Mouse (Mus musculus): ENCODE data around the gene Bpifb2. TPM values are rescaled to one million over a fixed set of nuclear protein-coding genes. Genes with fewer than 3 reads are reported as not detected.

Bpifb2 gene
- total and polyA plus RNA-seq, 3 experiments: not detected

DNA sequence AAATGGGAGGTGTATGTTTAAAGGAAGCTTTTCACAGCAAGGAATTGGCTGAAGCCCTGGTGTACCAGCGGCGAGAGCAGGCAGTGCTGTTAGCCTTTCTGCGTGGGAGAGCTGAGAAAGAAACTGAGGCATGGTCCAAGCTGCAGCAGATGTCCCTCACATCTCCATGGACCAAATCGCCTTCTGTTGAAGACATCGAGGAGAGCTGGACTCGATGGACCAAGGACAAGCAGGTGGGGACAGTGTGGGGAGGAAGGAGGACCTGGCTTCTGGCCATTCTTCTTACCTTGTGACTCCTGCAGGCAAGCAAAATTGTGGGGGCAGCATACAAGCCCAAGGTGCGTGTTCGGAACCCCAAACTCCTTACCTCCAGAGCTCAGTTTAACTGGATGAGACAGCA, 32.0 kb upstream of the Bpifb2 start:
- Histone ChIP-seq H3K9ac (ENCODE audit: control insufficient read depth, low read depth, low read length, poor library complexity, severe bottlenecking) (no peak overlapping the region), H3K9me3 (replicated peaks; ENCODE audit: insufficient read depth, low read length) (no peaks in the 10 kb centered on the region), H3K4me1 (ENCODE audit: control insufficient read depth in 1 of 2, insufficient read depth in 2 of 2, low read length in 2 of 2) (no peaks in the 10 kb centered on the region), H3K27me3 (ENCODE audit: control insufficient read depth in 1 of 2, insufficient read depth in 2 of 2, low read length in 2 of 2) (no peaks in the 10 kb centered on the region), H3K36me3 (ENCODE audit: control insufficient read depth in 1 of 2, insufficient read depth in 2 of 2, low read length in 2 of 2) (no peaks in the 10 kb centered on the region), H3K27ac (ENCODE audit: control insufficient read depth, low read depth, low read length) (no peak overlapping the region), H3K4me3 (ENCODE audit: control insufficient read depth in 1 of 2, insufficient read depth in 1 of 2, low read depth in 2 of 2, low read length in 2 of 2) (no peak overlapping the region), H3K79me2 (ENCODE audit: control insufficient read depth, insufficient read depth, low read length, poor library complexity) (no peaks in the 10 kb centered on the region)
- no peak for DNase-seq (ENCODE audit: low read depth, low spot score)
- TF ChIP-seq UBTF (IDR thresholded peaks at IDR 0.05; ENCODE audit: borderline replicate concordance, insufficient read depth, low read depth, low read length): no peak
- no peak for TF ChIP-seq ZNF384 (IDR thresholded peaks at IDR 0.05; ENCODE audit: low read depth, low read length)
- no peak for TF ChIP-seq USF2 (IDR thresholded peaks at IDR 0.05; ENCODE audit: borderline replicate concordance in 1 of 2, insufficient read depth in 1 of 2, low read depth in 1 of 2, low read length in 2 of 2)
- TF ChIP-seq CHD2 (IDR thresholded peaks at IDR 0.05; ENCODE audit: low read length): no peak
- TF ChIP-seq ZC3H11A (IDR thresholded peaks at IDR 0.05; ENCODE audit: low read depth, low read length): no peak
- no peak for TF ChIP-seq ELF1 (IDR thresholded peaks at IDR 0.05; ENCODE audit: low read depth, low read length)
- TF ChIP-seq MEF2A (IDR thresholded peaks at IDR 0.05; ENCODE audit: extremely low read depth, insufficient replicate concordance, low read depth, low read length, poor library complexity, severe bottlenecking): no peak
- TF ChIP-seq GATA1 (IDR thresholded peaks at IDR 0.05; ENCODE audit: low read depth, low read length): no peak
- no peak for TF ChIP-seq GABPA (IDR thresholded peaks at IDR 0.05; ENCODE audit: low read depth, low read length)
- TF ChIP-seq RAD21 (IDR thresholded peaks at IDR 0.05; ENCODE audit: low read depth, low read length): no peak
- no peak for TF ChIP-seq RCOR1 (IDR thresholded peaks at IDR 0.05; ENCODE audit: low read depth, low read length)
- TF ChIP-seq ZKSCAN1 (IDR thresholded peaks at IDR 0.05; ENCODE audit: low read depth, low read length): no peak
- TF ChIP-seq BHLHE40 (IDR thresholded peaks at IDR 0.05; ENCODE audit: borderline replicate concordance, low read depth, low read length): no peak
- no peak for TF ChIP-seq MXI1 (IDR thresholded peaks at IDR 0.05; ENCODE audit: low read depth, low read length)
- no peak for TF ChIP-seq MAZ (IDR thresholded peaks at IDR 0.05; ENCODE audit: low read depth, low read length)
- TF ChIP-seq SIN3A (IDR thresholded peaks at IDR 0.05; ENCODE audit: low read length): no peak
- TF ChIP-seq POLR2AphosphoS2 (IDR thresholded peaks at IDR 0.05; ENCODE audit: low read length): no peak
- no peak for TF ChIP-seq KAT2A (conservative IDR thresholded peaks at IDR 0.05; ENCODE audit: low read depth, low read length)
- TF ChIP-seq SMC3 (IDR thresholded peaks at IDR 0.05; ENCODE audit: low read depth, low read length): no peak
- TF ChIP-seq TBP (IDR thresholded peaks at IDR 0.05; ENCODE audit: low read depth, low read length): no peak

DNA sequence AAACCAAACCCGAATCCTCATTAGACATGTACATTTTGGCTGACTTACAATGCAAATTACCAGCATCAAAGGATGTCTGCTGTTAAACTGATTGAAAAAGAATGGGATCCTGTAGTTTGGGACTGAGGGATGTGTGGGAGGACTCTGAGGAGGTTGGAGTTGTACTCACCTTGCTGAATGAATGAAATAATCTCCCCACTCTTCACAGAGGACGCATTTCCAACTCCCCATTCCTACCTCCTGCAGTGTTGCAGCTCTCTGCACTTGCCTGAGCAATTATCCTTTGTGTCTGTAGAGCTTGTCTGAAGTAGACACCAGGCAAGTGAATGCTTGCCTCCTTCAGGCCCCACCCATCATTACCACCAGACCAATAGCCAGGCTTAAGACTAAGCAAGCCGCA, 26.5 kb upstream of the Bpifb2 start:
- no peak overlapping the region for H3K27ac ChIP-seq (ENCODE audit: control insufficient read depth, low read depth, low read length)
- H3K4me1 ChIP-seq (ENCODE audit: control insufficient read depth in 1 of 2, insufficient read depth in 2 of 2, low read length in 2 of 2): no peaks in the 10 kb centered on the region
- TF ChIP-seq CHD1 (IDR thresholded peaks at IDR 0.05; ENCODE audit: low read depth, low read length) (no peak), HCFC1 (IDR thresholded peaks at IDR 0.05; ENCODE audit: low read depth, low read length) (no peak), GABPA (IDR thresholded peaks at IDR 0.05; ENCODE audit: low read depth, low read length) (no peak), ZKSCAN1 (IDR thresholded peaks at IDR 0.05; ENCODE audit: low read depth, low read length) (no peak), NELFE (IDR thresholded peaks at IDR 0.05; ENCODE audit: low read depth, low read length) (no peak), TBP (IDR thresholded peaks at IDR 0.05; ENCODE audit: low read depth, low read length) (no peak), CHD2 (IDR thresholded peaks at IDR 0.05; ENCODE audit: low read length) (no peak), ZMIZ1 (IDR thresholded peaks at IDR 0.05; ENCODE audit: low read depth, low read length) (no peak), EP300 (IDR thresholded peaks at IDR 0.05; ENCODE audit: low read depth in 1 of 2, low read length in 2 of 2) (no peak), RCOR1 (IDR thresholded peaks at IDR 0.05; ENCODE audit: low read depth, low read length) (no peak), BHLHE40 (IDR thresholded peaks at IDR 0.05; ENCODE audit: borderline replicate concordance, low read depth, low read length) (no peak)
- H3K9ac ChIP-seq (ENCODE audit: control insufficient read depth, low read depth, low read length, poor library complexity, severe bottlenecking): no peak overlapping the region
- no peaks in the 10 kb centered on the region for H3K36me3 ChIP-seq (ENCODE audit: control insufficient read depth in 1 of 2, insufficient read depth in 2 of 2, low read length in 2 of 2)
- no peaks in the 10 kb centered on the region for H3K27me3 ChIP-seq (ENCODE audit: control insufficient read depth in 1 of 2, insufficient read depth in 2 of 2, low read length in 2 of 2)
- no peak overlapping the region for H3K4me3 ChIP-seq (ENCODE audit: control insufficient read depth in 1 of 2, insufficient read depth in 1 of 2, low read depth in 2 of 2, low read length in 2 of 2)
- no peak for DNase-seq (ENCODE audit: low read depth, low spot score)
- no peaks in the 10 kb centered on the region for H3K9me3 ChIP-seq (replicated peaks; ENCODE audit: insufficient read depth, low read length)
- H3K79me2 ChIP-seq (ENCODE audit: control insufficient read depth, insufficient read depth, low read length, poor library complexity): no peaks in the 10 kb centered on the region
